Mouse (Mus musculus) A20 (cell line): ENCODE results near the gene Vmn1r185.
"Not testable (repeated sequence)": the region's sequence is repeated elsewhere in the genome, so short reads cannot be mapped to it uniquely, and the experiment has no call there.

Experiments
- DNase-seq: peaks from one replicate; pipeline ENCODE4 v3.0.0-alpha.2; 2011; ENCODE audit warnings: low read depth, low spot score

Vmn1r185 gene

GRCm38 (mm10) chr7:26618364-26618763, at the start of gene Vmn1r185:
Gene Vmn1r185 (minus strand): TSS chr7:26618464.
- DNase-seq = not testable (repeated sequence)

GRCm38 (mm10) chr7:26667466-26667865, 49.2 kb upstream of the Vmn1r185 start:
- DNase-seq = not testable (repeated sequence)

- DNase-seq = no peak
Observed at GRCm38 (mm10) chr7:26666011-26666410, 47.7 kb upstream of the Vmn1r185 start.

- DNase-seq = no peak
Observed at GRCm38 (mm10) chr7:26589774-26590173, 28.5 kb downstream of the Vmn1r185 start.

GRCm38 (mm10) chr7:26589077-26589476, 29.2 kb downstream of the Vmn1r185 start:
- DNase-seq = no peak
